Mouse (Mus musculus) midbrain, embryonic 14.5 days (tissue): ENCODE measurements around the gene Ano2. TPM values are rescaled to one million over a fixed set of nuclear protein-coding genes. Genes with fewer than 3 reads are reported as not detected.
A peak's percentile ranks its signal among the peaks of the same experiment; 100 is the strongest.

Experiments used
- ATAC-seq: fragments of 200-750 bp; cut with Nextera tagmentation; 2 replicates; pipeline ENCODE4 v1.8.0; 2017; ENCODE audit warnings: moderate number of reproducible peaks, moderate library complexity; ENCODE audit not compliant: low FRiP score, low TSS enrichment
- DNase-seq: peaks from one replicate; pipeline ENCODE4 v3.0.0-alpha.2; 2015
- H3K27ac ChIP-seq: fragments of 300-500 bp; sonication (generic); replicated peaks from 2 replicates; pipeline ENCODE4 v1.5.1; 2014; ENCODE audit warnings: mild to moderate bottlenecking, low read depth, low read length, moderate library complexity
- H3K27me3 ChIP-seq: fragments of 300-500 bp; sonication (generic); 2 replicates; pipeline ENCODE4 v1.6.1; 2014; ENCODE audit warnings: low read length, control low read depth, mixed read lengths; ENCODE audit not compliant: control insufficient read depth, insufficient read depth
- H3K36me3 ChIP-seq: fragments of 300-500 bp; sonication (generic); 2 replicates; pipeline ENCODE4 v1.6.1; 2014; ENCODE audit warnings: low read length, control low read depth; ENCODE audit not compliant: control insufficient read depth, insufficient read depth
- H3K4me1 ChIP-seq: fragments of 300-500 bp; sonication (generic); 2 replicates; pipeline ENCODE4 v1.6.1; 2014; ENCODE audit warnings: mild to moderate bottlenecking, antibody characterized with exemption, low read length, control low read depth; ENCODE audit not compliant: control insufficient read depth, insufficient read depth
- H3K4me2 ChIP-seq: fragments of 300-500 bp; sonication (generic); 2 replicates; pipeline ENCODE4 v1.6.1; 2014; ENCODE audit warnings: mild to moderate bottlenecking, low read length, moderate library complexity
- H3K4me3 ChIP-seq: fragments of 300-500 bp; sonication (generic); replicated peaks from 2 replicates; pipeline ENCODE4 v1.5.1; 2014; ENCODE audit warnings: low read depth, low read length
- H3K9ac ChIP-seq: fragments of 300-500 bp; sonication (generic); replicated peaks from 2 replicates; pipeline ENCODE4 v1.6.1; 2014; ENCODE audit warnings: mild to moderate bottlenecking, low read length, moderate library complexity
- H3K9me3 ChIP-seq: fragments of 300-500 bp; sonication (generic); 2 replicates; pipeline ENCODE4 v1.6.1; 2016; ENCODE audit warnings: low read length, control low read depth, mixed read lengths; ENCODE audit not compliant: control insufficient read depth
- WGBS: fragments of 180-500 bp; shearing (Covaris S2); extraction: QIAGEN DNeasy Blood & Tissue Kit; methylation state at CpG from one replicate; pipeline ENCODE4 v1.1.7; 2014; 5-methylcytosine and 5-hydroxymethylcytosine counted together
- polyA plus RNA-seq: library from polyadenylated mRNA; unstranded; fragments of >200 nt; fragmentation: Nextera tagmentation; extraction: Ambion mirVana; gene quantifications from 2 replicates; pipeline ENCODE4 v1.2.1, GENCODE M21; 2014

The Ano2 gene
- polyA plus RNA-seq, 1 experiment from 2014 or later = 0.09 TPM

- no peak overlapping the region for H3K27ac ChIP-seq
- H3K9me3 ChIP-seq = no peaks in the 10 kb centered on the region
- no peak for ATAC-seq
- 84% methylated on average over 9 of the region's 9 CpGs for WGBS
- H3K4me1 ChIP-seq = no peaks in the 10 kb centered on the region
- no peaks in the 10 kb centered on the region for H3K36me3 ChIP-seq
- H3K27me3 ChIP-seq = no peaks in the 10 kb centered on the region
- no peak for DNase-seq
- no peak overlapping the region for H3K4me2 ChIP-seq
- no peak overlapping the region for H3K4me3 ChIP-seq
- H3K9ac ChIP-seq = no peak overlapping the region
These were observed 224.2 kb downstream of the Ano2 start for GRCm38 (mm10) chr6:125914446-125914845.

GRCm38 (mm10) chr6:125922746-125923145 lies 232.5 kb downstream of the Ano2 start:
- DNase-seq (no peak), ATAC-seq (no peak)
- Histone ChIP-seq H3K9ac (no peak overlapping the region), H3K36me3 (no peaks in the 10 kb centered on the region), H3K27me3 (no peaks in the 10 kb centered on the region), H3K4me3 (no peak overlapping the region), H3K27ac (no peak overlapping the region), H3K4me1 (no peaks in the 10 kb centered on the region), H3K9me3 (no peaks in the 10 kb centered on the region), H3K4me2 (no peak overlapping the region)
- WGBS = 81% methylated on average over 3 of the region's 3 CpGs

- Histone ChIP-seq H3K4me3 (no peak overlapping the region), H3K36me3 (no peaks in the 10 kb centered on the region), H3K9me3 (no peaks in the 10 kb centered on the region), H3K9ac (no peak overlapping the region), H3K27me3 (no peaks in the 10 kb centered on the region), H3K27ac (no peak overlapping the region), H3K4me2 (no peak overlapping the region), H3K4me1 (no peaks in the 10 kb centered on the region)
- ATAC-seq (no peak), DNase-seq (no peak)
- WGBS = 80% methylated on average over 2 of the region's 2 CpGs
These were observed 234.8 kb downstream of the Ano2 start for GRCm38 (mm10) chr6:125924979-125925378.

- H3K27ac ChIP-seq = no peak overlapping the region
- H3K9ac ChIP-seq = no peak overlapping the region
- no peaks in the 10 kb centered on the region for H3K9me3 ChIP-seq
- no peaks in the 10 kb centered on the region for H3K4me1 ChIP-seq
- ATAC-seq = no peak
- no peak overlapping the region for H3K4me3 ChIP-seq
- 96% methylated on average over 3 of the region's 3 CpGs for WGBS
- H3K36me3 ChIP-seq = no peaks in the 10 kb centered on the region
- no peak overlapping the region for H3K4me2 ChIP-seq
- H3K27me3 ChIP-seq = no peaks in the 10 kb centered on the region
- no peak for DNase-seq
These were observed 235.6 kb downstream of the Ano2 start for GRCm38 (mm10) chr6:125925861-125926260.

- Histone ChIP-seq H3K4me2 (no peak overlapping the region), H3K27me3 (no peaks in the 10 kb centered on the region), H3K4me3 (no peak overlapping the region), H3K27ac (no peak overlapping the region), H3K9me3 (no peaks in the 10 kb centered on the region), H3K4me1 (no peaks in the 10 kb centered on the region), H3K9ac (no peak overlapping the region), H3K36me3 (no peaks in the 10 kb centered on the region)
- DNase-seq (no peak), ATAC-seq (no peak)
- 88% methylated on average over 7 of the region's 7 CpGs for WGBS
These were observed 241.7 kb downstream of the Ano2 start for GRCm38 (mm10) chr6:125931926-125932325.

- Histone ChIP-seq H3K27me3 (no peaks in the 10 kb centered on the region), H3K4me3 (no peak overlapping the region), H3K36me3 (no peaks in the 10 kb centered on the region), H3K4me2 (no peak overlapping the region), H3K9ac (no peak overlapping the region), H3K27ac (no peak overlapping the region), H3K9me3 (no peaks in the 10 kb centered on the region), H3K4me1 (no peaks in the 10 kb centered on the region)
- DNase-seq = peak; percentile 67
- ATAC-seq = no peak
- WGBS = 17% methylated on average over 3 of the region's 3 CpGs
These were observed 264.7 kb downstream of the Ano2 start for GRCm38 (mm10) chr6:125954965-125955364.

GRCm38 (mm10) chr6:125973551-125973950 lies 283.3 kb downstream of the Ano2 start:
- H3K4me1 ChIP-seq = no peaks in the 10 kb centered on the region
- no peak overlapping the region for H3K4me2 ChIP-seq
- no peak for ATAC-seq

GRCm38 (mm10) chr6:125975788-125976465 lies 285.7 kb downstream of the Ano2 start:
- DNase-seq (peak; percentile 3), ATAC-seq (no peak)
- 57% methylated on average over 15 of the region's 15 CpGs for WGBS
- Histone ChIP-seq H3K9me3 (no peaks in the 10 kb centered on the region), H3K27me3 (no peaks in the 10 kb centered on the region), H3K27ac (no peak overlapping the region), H3K9ac (no peak overlapping the region), H3K4me3 (no peak overlapping the region), H3K36me3 (no peaks in the 10 kb centered on the region), H3K4me2 (no peak overlapping the region), H3K4me1 (no peaks in the 10 kb centered on the region)

More at GRCm38 (mm10) chr6:125973551-125973950, 283.3 kb downstream of the Ano2 start:
- Histone ChIP-seq H3K27ac (no peak overlapping the region), H3K9ac (no peak overlapping the region), H3K36me3 (no peaks in the 10 kb centered on the region), H3K9me3 (no peaks in the 10 kb centered on the region), H3K27me3 (no peaks in the 10 kb centered on the region), H3K4me3 (no peak overlapping the region)
- no peak for DNase-seq

- H3K27ac ChIP-seq = no peak overlapping the region
- DNase-seq = no peak
- H3K4me3 ChIP-seq = no peak overlapping the region
- WGBS = 99% methylated on average over 5 of the region's 5 CpGs
- no peak overlapping the region for H3K4me2 ChIP-seq
- H3K27me3 ChIP-seq = no peaks in the 10 kb centered on the region
- H3K9me3 ChIP-seq = no peaks in the 10 kb centered on the region
- no peaks in the 10 kb centered on the region for H3K4me1 ChIP-seq
- H3K36me3 ChIP-seq = no peaks in the 10 kb centered on the region
- no peak for ATAC-seq
- no peak overlapping the region for H3K9ac ChIP-seq
These were observed 289.4 kb downstream of the Ano2 start for GRCm38 (mm10) chr6:125979601-125980000.
